Mouse (Mus musculus): ENCODE results near the gene Peli1. TPM values are rescaled to one million over a fixed set of nuclear protein-coding genes. Genes with fewer than 3 reads are reported as not detected.

The Peli1 gene
- polyA plus RNA-seq, 1 experiment from 2014 or later = 25.8 TPM

DNA sequence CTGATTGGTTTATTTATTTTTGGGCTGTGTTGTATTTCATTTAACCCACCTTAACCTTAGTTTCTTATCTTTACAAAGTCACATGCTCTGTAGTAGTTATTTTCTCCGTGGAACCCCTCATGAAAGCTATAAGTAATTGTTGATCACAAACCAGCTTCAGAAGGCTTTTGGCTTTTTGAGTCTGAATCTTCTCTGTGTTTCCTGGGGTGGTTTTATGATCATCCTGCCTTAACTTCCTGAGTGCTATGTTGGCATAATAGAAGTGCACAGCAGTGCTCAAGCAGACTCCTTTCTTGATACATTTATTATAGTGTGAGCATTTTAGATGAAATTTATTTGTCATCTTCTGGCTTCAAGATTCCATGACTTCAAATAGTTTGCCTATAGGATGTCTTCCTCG is 12.1 kb downstream of the Peli1 start:
- Histone ChIP-seq H3K4me2 (ENCODE audit: low read depth, low read length) (no peak overlapping the region), H3K36me3 (ENCODE audit: control insufficient read depth, insufficient read depth, low read length) (no peaks in the 10 kb centered on the region), H3K4me3 (ENCODE audit: low read length) (no peak overlapping the region), H3K27ac (ENCODE audit: low read length) (no peak overlapping the region), H3K4me1 (ENCODE audit: control insufficient read depth, insufficient read depth, low read length) (peaks cover 20% of the 10 kb centered on the region), H3K9me3 (ENCODE audit: control insufficient read depth, low read length) (no peaks in the 10 kb centered on the region), H3K9ac (ENCODE audit: low read depth, low read length) (no peak overlapping the region), H3K27me3 (replicated peaks; ENCODE audit: control insufficient read depth, insufficient read depth, low read length) (no peaks in the 10 kb centered on the region)
- WGBS = 77% methylated on average over 2 of the region's 2 CpGs
- no peak for ATAC-seq

DNA sequence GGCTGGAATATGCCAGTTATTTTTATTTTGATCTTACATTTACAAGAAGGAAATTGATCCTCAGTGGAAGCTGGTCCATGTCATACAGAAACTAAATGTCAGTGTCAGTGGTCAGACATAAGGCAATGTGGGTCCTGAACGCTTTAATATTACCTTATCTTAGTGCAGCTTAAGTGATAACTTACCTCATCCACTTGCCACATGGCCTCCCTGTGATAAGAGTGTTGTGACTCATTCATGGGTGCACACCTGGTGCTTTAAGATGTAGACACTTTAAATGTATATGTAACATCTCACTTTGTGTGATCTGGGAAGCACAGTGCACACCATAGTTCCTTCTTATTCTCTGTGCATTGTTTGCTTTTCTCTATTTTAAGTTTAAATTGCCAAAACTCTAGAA is 14.3 kb downstream of the Peli1 start:
- 51% methylated on average over 1 of the region's 1 CpGs for WGBS
- Histone ChIP-seq H3K27me3 (replicated peaks; ENCODE audit: control insufficient read depth, insufficient read depth, low read length) (no peaks in the 10 kb centered on the region), H3K4me3 (ENCODE audit: low read length) (no peak overlapping the region), H3K27ac (ENCODE audit: low read length) (no peak overlapping the region), H3K4me2 (ENCODE audit: low read depth, low read length) (no peak overlapping the region), H3K36me3 (ENCODE audit: control insufficient read depth, insufficient read depth, low read length) (no peaks in the 10 kb centered on the region), H3K9me3 (ENCODE audit: control insufficient read depth, low read length) (no peaks in the 10 kb centered on the region), H3K9ac (ENCODE audit: low read depth, low read length) (no peak overlapping the region), H3K4me1 (ENCODE audit: control insufficient read depth, insufficient read depth, low read length) (peaks cover 15% of the 10 kb centered on the region)
- peak; percentile 61 for ATAC-seq

DNA sequence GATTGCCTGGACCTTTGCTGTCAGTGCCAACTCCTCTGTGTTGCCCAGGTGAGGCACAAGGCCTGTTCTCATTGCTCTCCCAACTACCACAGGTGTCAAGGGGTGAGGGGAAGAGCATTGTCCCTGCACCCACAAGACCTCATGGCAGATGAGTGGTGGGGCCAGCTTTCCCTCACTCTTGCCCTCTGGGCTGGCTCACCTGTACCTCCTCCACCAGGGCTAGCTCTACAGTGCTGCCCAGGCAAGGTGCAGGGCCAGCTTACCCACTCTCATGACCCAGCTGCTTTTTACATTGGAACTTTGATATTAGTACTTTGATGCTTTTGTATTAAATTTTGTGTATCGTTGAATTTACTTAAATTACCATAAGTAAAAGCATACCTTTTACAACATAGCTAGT is 16.0 kb downstream of the Peli1 start:
- Histone ChIP-seq H3K4me2 (ENCODE audit: low read depth, low read length) (no peak overlapping the region), H3K27ac (ENCODE audit: low read length) (no peak overlapping the region), H3K4me1 (ENCODE audit: control insufficient read depth, insufficient read depth, low read length) (peaks cover 11% of the 10 kb centered on the region), H3K36me3 (ENCODE audit: control insufficient read depth, insufficient read depth, low read length) (no peaks in the 10 kb centered on the region), H3K4me3 (ENCODE audit: low read length) (no peak overlapping the region), H3K27me3 (replicated peaks; ENCODE audit: control insufficient read depth, insufficient read depth, low read length) (no peaks in the 10 kb centered on the region), H3K9me3 (ENCODE audit: control insufficient read depth, low read length) (no peaks in the 10 kb centered on the region), H3K9ac (ENCODE audit: low read depth, low read length) (no peak overlapping the region)
- 93% methylated on average over 1 of the region's 1 CpGs for WGBS
- no peak for ATAC-seq

DNA sequence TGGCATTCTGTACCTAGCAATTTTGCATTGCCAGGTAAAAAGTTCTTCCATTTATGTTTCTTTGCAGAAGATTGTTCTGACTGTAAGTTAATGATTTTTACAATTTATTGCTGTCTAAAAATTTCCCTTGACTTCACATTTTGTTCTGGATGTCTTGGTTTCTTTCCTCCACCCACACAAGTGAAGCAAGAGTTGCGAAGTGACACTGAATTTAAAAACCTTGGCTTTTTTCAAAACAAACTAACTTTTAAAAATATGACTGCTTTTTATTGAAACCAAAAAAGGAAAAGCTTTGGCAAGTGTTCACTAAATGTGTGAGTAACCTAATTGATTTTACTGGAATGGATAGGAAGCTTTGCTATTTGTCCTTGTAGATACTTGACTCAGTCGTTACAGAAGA is 18.2 kb downstream of the Peli1 start:
- Histone ChIP-seq H3K4me1 (ENCODE audit: control insufficient read depth, insufficient read depth, low read length) (peaks cover 5% of the 10 kb centered on the region), H3K4me2 (ENCODE audit: low read depth, low read length) (no peak overlapping the region), H3K4me3 (ENCODE audit: low read length) (no peak overlapping the region), H3K9ac (ENCODE audit: low read depth, low read length) (no peak overlapping the region), H3K27me3 (replicated peaks; ENCODE audit: control insufficient read depth, insufficient read depth, low read length) (no peaks in the 10 kb centered on the region), H3K9me3 (ENCODE audit: control insufficient read depth, low read length) (no peaks in the 10 kb centered on the region), H3K27ac (ENCODE audit: low read length) (no peak overlapping the region), H3K36me3 (ENCODE audit: control insufficient read depth, insufficient read depth, low read length) (no peaks in the 10 kb centered on the region)
- 83% methylated on average over 2 of the region's 2 CpGs for WGBS
- no peak for ATAC-seq

DNA sequence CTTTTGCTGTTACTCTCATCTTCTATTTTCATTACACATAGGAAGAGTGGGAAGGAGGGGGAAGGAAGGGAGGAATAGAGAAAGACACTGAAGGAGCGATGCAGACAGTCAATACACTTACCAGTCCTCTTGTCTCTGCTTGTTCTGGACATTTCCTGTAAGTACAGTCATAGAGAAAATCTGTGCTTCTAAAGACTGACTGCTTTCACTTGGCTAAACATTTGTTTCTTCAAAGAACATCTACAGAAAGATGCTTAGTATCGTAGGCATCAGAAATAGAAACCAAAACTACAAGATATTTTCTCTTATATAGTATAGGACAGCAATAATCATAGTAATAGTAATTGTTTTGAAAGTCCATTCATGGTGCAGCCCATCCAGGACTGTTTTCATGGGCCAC is 23.4 kb downstream of the Peli1 start:
- Histone ChIP-seq H3K27ac (ENCODE audit: low read length) (no peak overlapping the region), H3K9ac (ENCODE audit: low read depth, low read length) (no peak overlapping the region), H3K4me1 (ENCODE audit: control insufficient read depth, insufficient read depth, low read length) (peaks cover 9% of the 10 kb centered on the region), H3K4me2 (ENCODE audit: low read depth, low read length) (no peak overlapping the region), H3K36me3 (ENCODE audit: control insufficient read depth, insufficient read depth, low read length) (no peaks in the 10 kb centered on the region), H3K4me3 (ENCODE audit: low read length) (no peak overlapping the region), H3K27me3 (replicated peaks; ENCODE audit: control insufficient read depth, insufficient read depth, low read length) (no peaks in the 10 kb centered on the region), H3K9me3 (ENCODE audit: control insufficient read depth, low read length) (no peaks in the 10 kb centered on the region)
- ATAC-seq = no peak
- WGBS = 87% methylated on average over 2 of the region's 2 CpGs

DNA sequence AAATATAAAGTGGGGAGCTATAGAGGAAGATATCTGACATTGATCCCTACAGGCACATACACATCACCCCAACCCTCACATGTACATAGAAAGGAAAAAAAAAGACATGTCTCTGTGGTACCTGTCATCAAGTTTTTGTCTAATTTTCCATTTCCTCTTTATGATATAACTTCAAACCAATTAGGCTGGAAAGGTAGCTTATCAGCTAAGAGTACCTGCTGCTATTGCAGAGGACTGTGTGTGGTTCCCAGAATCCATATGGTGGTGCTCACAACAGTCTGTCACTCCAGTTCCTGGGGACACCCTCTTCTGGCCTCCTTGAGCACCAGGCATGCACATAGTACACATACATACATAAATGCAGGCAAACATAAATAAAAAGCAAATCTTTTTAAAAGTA is 24.7 kb downstream of the Peli1 start:
- Histone ChIP-seq H3K27me3 (replicated peaks; ENCODE audit: control insufficient read depth, insufficient read depth, low read length) (no peaks in the 10 kb centered on the region), H3K4me3 (ENCODE audit: low read length) (no peak overlapping the region), H3K27ac (ENCODE audit: low read length) (no peak overlapping the region), H3K9ac (ENCODE audit: low read depth, low read length) (no peak overlapping the region), H3K36me3 (ENCODE audit: control insufficient read depth, insufficient read depth, low read length) (no peaks in the 10 kb centered on the region), H3K9me3 (ENCODE audit: control insufficient read depth, low read length) (no peaks in the 10 kb centered on the region), H3K4me2 (ENCODE audit: low read depth, low read length) (no peak overlapping the region), H3K4me1 (ENCODE audit: control insufficient read depth, insufficient read depth, low read length) (peaks cover 11% of the 10 kb centered on the region)
- ATAC-seq = no peak

DNA sequence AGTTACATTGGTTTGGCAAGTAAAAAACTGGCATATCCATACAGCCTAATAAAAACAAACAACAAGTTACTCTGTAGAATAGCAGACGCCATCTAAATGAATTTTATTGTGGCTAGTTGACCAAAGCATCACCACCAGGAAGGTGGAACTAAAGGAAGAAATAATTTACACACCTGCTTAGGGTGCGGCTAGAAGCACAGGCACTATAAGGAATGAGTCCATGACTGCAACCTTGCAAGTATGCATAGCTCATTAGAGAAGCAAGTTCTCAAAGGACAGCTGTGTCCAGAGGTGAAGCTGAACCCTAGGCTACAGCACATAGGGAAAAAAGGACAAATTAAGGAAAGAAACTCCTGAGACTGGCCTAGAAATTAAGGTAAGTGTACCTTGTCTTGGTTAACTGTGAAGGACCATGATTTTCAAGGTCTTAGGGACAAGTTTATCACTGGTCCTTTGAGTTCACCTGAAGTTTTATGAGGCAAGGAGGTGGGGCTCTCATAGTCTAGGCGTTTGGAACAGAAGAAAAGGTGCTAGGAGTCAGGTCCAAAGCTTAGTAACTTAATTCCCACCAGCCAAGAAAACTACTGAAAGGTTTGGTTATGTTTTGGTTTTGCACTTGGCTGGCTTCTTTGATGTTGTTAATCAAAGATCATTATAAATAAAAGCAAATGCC is 25.7 kb downstream of the Peli1 start:
- H3K4me2 ChIP-seq (ENCODE audit: low read depth, low read length) = no peak overlapping the region
- peak overlapping the region; percentile 61; the same call in 1 of the 2 replicates for H3K27ac ChIP-seq (ENCODE audit: low read length)
- H3K9ac ChIP-seq (ENCODE audit: low read depth, low read length) = no peak overlapping the region
- H3K4me1 ChIP-seq (ENCODE audit: control insufficient read depth, insufficient read depth, low read length) = peaks cover 12% of the 10 kb centered on the region
- 66% methylated on average over 3 of the region's 3 CpGs for WGBS
- peak; percentile 84 for ATAC-seq
- no peak overlapping the region for H3K4me3 ChIP-seq (ENCODE audit: low read length)
- H3K9me3 ChIP-seq (ENCODE audit: control insufficient read depth, low read length) = no peaks in the 10 kb centered on the region
- no peaks in the 10 kb centered on the region for H3K36me3 ChIP-seq (ENCODE audit: control insufficient read depth, insufficient read depth, low read length)
- H3K27me3 ChIP-seq (replicated peaks; ENCODE audit: control insufficient read depth, insufficient read depth, low read length) = no peaks in the 10 kb centered on the region

DNA sequence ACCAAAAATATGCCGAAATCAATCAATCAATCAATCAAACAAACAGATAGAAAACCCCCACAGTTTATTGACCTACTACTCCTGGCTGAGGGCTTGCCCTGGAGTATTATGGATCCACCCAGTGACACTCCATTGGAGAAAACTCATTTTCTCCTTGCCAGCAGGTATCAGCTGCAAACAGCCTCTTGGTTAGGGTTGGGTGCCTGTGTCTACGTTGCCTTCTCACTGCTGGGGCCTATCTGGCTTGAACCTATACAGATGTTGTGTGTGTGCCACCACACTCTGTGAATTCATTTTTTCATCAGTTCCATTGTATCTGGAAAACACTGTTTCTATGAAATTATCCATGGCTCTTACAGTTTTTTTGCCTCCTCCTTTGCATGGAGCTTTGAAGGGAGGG is 30.6 kb downstream of the Peli1 start:
- no peak overlapping the region for H3K9ac ChIP-seq (ENCODE audit: low read depth, low read length)
- H3K27me3 ChIP-seq (replicated peaks; ENCODE audit: control insufficient read depth, insufficient read depth, low read length) = no peaks in the 10 kb centered on the region
- no peak for ATAC-seq
- no peak overlapping the region for H3K4me2 ChIP-seq (ENCODE audit: low read depth, low read length)
- H3K4me3 ChIP-seq (ENCODE audit: low read length) = no peak overlapping the region
- H3K27ac ChIP-seq (ENCODE audit: low read length) = no peak overlapping the region
- 86% methylated on average over 2 of the region's 2 CpGs for WGBS
- no peaks in the 10 kb centered on the region for H3K9me3 ChIP-seq (ENCODE audit: control insufficient read depth, low read length)
- no peaks in the 10 kb centered on the region for H3K36me3 ChIP-seq (ENCODE audit: control insufficient read depth, insufficient read depth, low read length)
- H3K4me1 ChIP-seq (ENCODE audit: control insufficient read depth, insufficient read depth, low read length) = peaks cover 7% of the 10 kb centered on the region

DNA sequence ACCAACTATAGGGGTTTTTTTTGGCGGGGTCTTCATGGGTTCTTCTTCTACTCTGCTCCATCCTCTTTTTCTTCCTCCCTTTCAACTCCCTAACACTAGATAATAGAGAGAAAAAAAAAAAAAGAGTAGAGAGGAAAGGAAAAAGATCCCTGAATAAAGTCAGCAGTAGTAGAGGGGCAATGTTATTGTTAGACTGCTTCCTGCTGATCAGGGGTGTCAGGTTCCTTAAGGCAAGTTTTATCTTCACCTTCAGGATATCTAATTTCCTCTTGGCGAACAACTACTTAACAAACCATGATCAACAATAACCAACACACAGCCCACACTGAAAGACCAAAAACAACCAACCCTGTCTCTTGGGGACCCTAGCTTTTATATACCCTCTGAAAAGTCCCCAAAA is 31.3 kb downstream of the Peli1 start:
- H3K4me1 ChIP-seq (ENCODE audit: control insufficient read depth, insufficient read depth, low read length) = peaks cover 7% of the 10 kb centered on the region
- no peak overlapping the region for H3K9ac ChIP-seq (ENCODE audit: low read depth, low read length)
- no peak for ATAC-seq
- no peaks in the 10 kb centered on the region for H3K9me3 ChIP-seq (ENCODE audit: control insufficient read depth, low read length)
- H3K27ac ChIP-seq (ENCODE audit: low read length) = no peak overlapping the region
- H3K4me3 ChIP-seq (ENCODE audit: low read length) = no peak overlapping the region
- H3K36me3 ChIP-seq (ENCODE audit: control insufficient read depth, insufficient read depth, low read length) = no peaks in the 10 kb centered on the region
- H3K27me3 ChIP-seq (replicated peaks; ENCODE audit: control insufficient read depth, insufficient read depth, low read length) = no peaks in the 10 kb centered on the region
- H3K4me2 ChIP-seq (ENCODE audit: low read depth, low read length) = no peak overlapping the region
- 78% methylated on average over 2 of the region's 2 CpGs for WGBS

DNA sequence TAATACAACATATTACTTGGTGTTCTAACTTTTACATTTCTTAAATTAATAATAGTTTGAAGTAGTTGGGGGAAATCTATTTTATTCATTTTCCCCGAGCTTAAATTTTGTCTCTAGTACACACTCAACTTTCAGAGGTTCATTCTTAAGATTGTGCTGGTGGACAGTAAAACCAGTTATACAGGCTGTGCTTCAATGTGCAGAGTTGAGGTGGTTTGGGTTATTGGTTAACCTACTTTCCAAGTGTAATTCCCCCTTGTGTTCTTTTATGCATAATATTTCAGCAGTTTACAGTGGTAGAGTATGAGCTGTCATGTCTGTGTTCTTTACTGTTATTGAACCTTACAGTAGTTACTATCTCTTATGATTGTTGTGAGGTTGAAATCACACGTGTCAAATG is 40.6 kb downstream of the Peli1 start:
- 63% methylated on average over 2 of the region's 2 CpGs for WGBS
- ATAC-seq = peak; percentile 76

More for the DNA sequence above, 40.6 kb downstream of the Peli1 start:
- Histone ChIP-seq H3K4me2 (ENCODE audit: low read depth, low read length) (no peak overlapping the region), H3K4me3 (ENCODE audit: low read length) (no peak overlapping the region), H3K9me3 (ENCODE audit: control insufficient read depth, low read length) (no peaks in the 10 kb centered on the region), H3K4me1 (ENCODE audit: control insufficient read depth, insufficient read depth, low read length) (no peaks in the 10 kb centered on the region), H3K27ac (ENCODE audit: low read length) (no peak overlapping the region), H3K36me3 (ENCODE audit: control insufficient read depth, insufficient read depth, low read length) (peaks cover 3% of the 10 kb centered on the region), H3K9ac (ENCODE audit: low read depth, low read length) (no peak overlapping the region), H3K27me3 (replicated peaks; ENCODE audit: control insufficient read depth, insufficient read depth, low read length) (no peaks in the 10 kb centered on the region)
